Mouse (Mus musculus): ENCODE measurements around the gene Tbc1d4.
"Not testable (repeated sequence)": the region's sequence is repeated elsewhere in the genome, so short reads cannot be mapped to it uniquely, and the experiment has no call there.

Tbc1d4 gene

GRCm38 (mm10) chr14:101595301-101596080 lies 13.5 kb downstream of the Tbc1d4 start:
- no peak for DNase-seq (ENCODE audit: low spot score in 2 of 2)

- DNase-seq (ENCODE audit: low spot score in 2 of 2) = no peak
These were observed 15.0 kb downstream of the Tbc1d4 start for GRCm38 (mm10) chr14:101594001-101594400.

GRCm38 (mm10) chr14:101593340-101593739 lies 15.7 kb downstream of the Tbc1d4 start:
- no peak for DNase-seq (ENCODE audit: low spot score in 2 of 2)

- no peak for DNase-seq (ENCODE audit: low spot score in 2 of 2)
These were observed 17.9 kb downstream of the Tbc1d4 start for GRCm38 (mm10) chr14:101591101-101591500.

- not testable (repeated sequence) for DNase-seq (ENCODE audit: low spot score in 2 of 2)
These were observed 20.6 kb downstream of the Tbc1d4 start for GRCm38 (mm10) chr14:101588209-101588991.

GRCm38 (mm10) chr14:101587366-101588040 lies 21.5 kb downstream of the Tbc1d4 start:
- DNase-seq (ENCODE audit: low spot score in 2 of 2) = not testable (repeated sequence)

GRCm38 (mm10) chr14:101586096-101586495 lies 22.9 kb downstream of the Tbc1d4 start:
- DNase-seq (ENCODE audit: low spot score in 2 of 2) = no peak

GRCm38 (mm10) chr14:101575651-101576050 lies 33.3 kb downstream of the Tbc1d4 start:
- no peak for DNase-seq (ENCODE audit: low spot score in 2 of 2)

- no peak for DNase-seq (ENCODE audit: low spot score in 2 of 2)
These were observed 34.5 kb downstream of the Tbc1d4 start for GRCm38 (mm10) chr14:101574536-101574935.

GRCm38 (mm10) chr14:101573107-101573614 lies 35.8 kb downstream of the Tbc1d4 start:
- DNase-seq (ENCODE audit: low spot score in 2 of 2) = no peak

GRCm38 (mm10) chr14:101568828-101569227 lies 40.2 kb downstream of the Tbc1d4 start:
- DNase-seq (ENCODE audit: low spot score in 2 of 2) = no peak

GRCm38 (mm10) chr14:101566717-101567116 lies 42.3 kb downstream of the Tbc1d4 start:
- DNase-seq (ENCODE audit: low spot score in 2 of 2) = no peak

GRCm38 (mm10) chr14:101565661-101566060 lies 43.3 kb downstream of the Tbc1d4 start:
- DNase-seq (ENCODE audit: low spot score in 2 of 2) = no peak

GRCm38 (mm10) chr14:101561251-101561701 lies 47.7 kb downstream of the Tbc1d4 start:
- DNase-seq (ENCODE audit: low spot score in 2 of 2) = no peak

GRCm38 (mm10) chr14:101559446-101559845 lies 49.5 kb downstream of the Tbc1d4 start:
- DNase-seq (ENCODE audit: low spot score in 2 of 2) = no peak

GRCm38 (mm10) chr14:101548885-101549573 lies 60.0 kb downstream of the Tbc1d4 start:
- DNase-seq (ENCODE audit: low spot score in 2 of 2) = no peak

GRCm38 (mm10) chr14:101541863-101542262 lies 67.1 kb downstream of the Tbc1d4 start:
- no peak for DNase-seq (ENCODE audit: low spot score in 2 of 2)

- no peak for DNase-seq (ENCODE audit: low spot score in 2 of 2)
These were observed 67.8 kb downstream of the Tbc1d4 start for GRCm38 (mm10) chr14:101541141-101541540.

- no peak for DNase-seq (ENCODE audit: low spot score in 2 of 2)
These were observed 68.5 kb downstream of the Tbc1d4 start for GRCm38 (mm10) chr14:101540466-101540865.

- DNase-seq (ENCODE audit: low spot score in 2 of 2) = no peak
These were observed 71.1 kb downstream of the Tbc1d4 start for GRCm38 (mm10) chr14:101537906-101538305.

- no peak for DNase-seq (ENCODE audit: low spot score in 2 of 2)
These were observed 71.6 kb downstream of the Tbc1d4 start for GRCm38 (mm10) chr14:101537413-101537812.

Measured in spleen, postnatal 4 days (tissue).